Mouse (Mus musculus) splenic B cell, adult 2 months (primary cell): Measurements from ENCODE around the gene Msl1.

Experiments used
- DNase-seq: peaks from one replicate; pipeline ENCODE4 v3.0.0-alpha.2; 2011; ENCODE audit warnings: low read depth, low spot score
- H3K27me3 ChIP-seq: 2 replicates; pipeline ENCODE4 v1.6.1; 2012; ENCODE audit warnings: mild to moderate bottlenecking, low read length, moderate library complexity, mixed read lengths; ENCODE audit not compliant: control insufficient read depth, poor library complexity, insufficient read depth, severe bottlenecking
- H3K36me3 ChIP-seq: 2 replicates; pipeline ENCODE4 v1.6.1; 2012; ENCODE audit warnings: mild to moderate bottlenecking, low read length, moderate library complexity, mixed read lengths; ENCODE audit not compliant: control insufficient read depth, poor library complexity, insufficient read depth, severe bottlenecking

Msl1 gene

GRCm38 (mm10) chr11:98850100-98851093 lies 55.1 kb downstream of the Msl1 start:
- Histone ChIP-seq H3K36me3 (no peaks in the 10 kb centered on the region), H3K27me3 (no peaks in the 10 kb centered on the region)
- no peak for DNase-seq

- DNase-seq = no peak
- H3K27me3 ChIP-seq = no peaks in the 10 kb centered on the region
- no peaks in the 10 kb centered on the region for H3K36me3 ChIP-seq
Observed at GRCm38 (mm10) chr11:98854116-98854515, 58.8 kb downstream of the Msl1 start.

GRCm38 (mm10) chr11:98854659-98855058 lies 59.3 kb downstream of the Msl1 start:
- H3K36me3 ChIP-seq = no peaks in the 10 kb centered on the region
- DNase-seq = no peak
- no peaks in the 10 kb centered on the region for H3K27me3 ChIP-seq
